Mouse (Mus musculus) small intestine, adult 2 months (tissue): ENCODE measurements around the gene Rnf24.

ENCODE experiments used
- CTCF ChIP-seq: fragments of 200-500 bp; IDR thresholded peaks from 2 replicates; pipeline ENCODE4 v1.5.1; 2012; ENCODE audit warnings: low read depth, mild to moderate bottlenecking, control low read depth, inconsistent platforms, low read length, moderate library complexity, mixed read lengths; ENCODE audit not compliant: insufficient replicate concordance, insufficient read length; ENCODE audit errors: extremely low read depth
- POLR2A ChIP-seq: fragments of 200-500 bp; IDR thresholded peaks from 2 replicates; pipeline ENCODE4 v1.6.1; 2012; ENCODE audit warnings: low read depth, mild to moderate bottlenecking, control low read depth, inconsistent platforms, low read length, moderate library complexity

DNA sequence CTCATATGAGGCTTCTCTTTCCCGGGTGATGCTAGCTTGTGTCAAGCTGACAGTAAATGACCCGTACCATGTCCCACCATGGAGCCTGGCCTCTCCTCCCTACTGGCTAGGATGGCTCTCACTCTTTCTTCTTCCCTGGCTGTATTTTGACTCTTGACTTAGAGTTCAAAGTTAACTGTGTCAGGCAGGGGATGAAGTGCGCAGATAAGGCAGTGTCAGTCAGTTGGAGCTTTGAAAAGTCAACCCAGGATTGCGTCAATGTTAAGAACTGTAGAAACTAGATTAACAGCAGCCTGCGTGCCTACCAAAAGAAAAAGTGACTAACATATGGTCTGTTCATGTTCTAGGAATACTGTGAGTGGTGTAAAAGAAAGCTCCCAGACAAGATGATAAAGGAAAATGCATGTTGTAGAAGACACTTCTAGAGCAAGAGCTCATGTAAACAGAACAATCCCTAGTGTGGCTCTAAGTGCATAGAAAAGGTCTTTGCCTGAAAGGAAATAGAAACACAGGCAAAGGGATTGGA lies 44.7 kb upstream of the Rnf24 start:
- TF ChIP-seq CTCF = no peak
- TF ChIP-seq POLR2A = no peak
